Mouse (Mus musculus): ENCODE measurements around the gene Pde4d. TPM values are rescaled to one million over a fixed set of nuclear protein-coding genes. Genes with fewer than 3 reads are reported as not detected.
A peak's percentile ranks its signal among the peaks of the same experiment; 100 is the strongest.

The Pde4d gene
- polyA plus RNA-seq, 1 experiment from 2014 or later, result 27.9 TPM

DNA sequence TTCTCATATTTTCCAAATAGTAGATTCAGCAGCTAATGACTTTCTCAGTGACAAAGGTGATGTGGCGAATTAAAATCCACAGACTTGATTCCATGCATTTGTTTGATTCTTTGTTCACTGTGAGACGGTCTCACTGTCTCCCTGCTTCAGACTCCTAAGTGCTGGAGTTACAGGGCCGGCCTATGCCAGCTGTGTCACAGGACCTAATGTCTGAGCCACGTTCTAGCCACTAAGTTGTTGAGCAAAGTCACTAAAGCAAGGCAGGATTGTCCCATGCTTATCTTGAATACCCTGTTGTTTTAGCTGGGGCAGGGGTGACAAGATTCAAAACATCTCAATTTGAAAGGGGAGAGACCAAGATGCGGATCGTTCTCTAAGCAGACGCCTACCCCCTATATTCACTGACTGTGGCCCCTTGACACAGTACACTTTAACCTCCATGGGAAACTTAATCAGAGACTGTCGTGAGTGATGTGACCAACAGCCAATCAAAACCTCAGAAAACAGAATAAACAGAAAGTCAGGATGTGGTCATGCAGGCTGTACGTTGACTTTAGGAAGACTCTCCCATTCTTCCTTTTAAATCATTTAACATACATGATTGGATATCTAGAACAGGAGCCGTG, 1195.6 kb downstream of the Pde4d start:
- peaks cover 22% of the 10 kb centered on the region for H3K4me1 ChIP-seq (ENCODE audit: control insufficient read depth, insufficient read depth, low read length)
- peak; percentile 54; the same call in 1 of the 2 replicates for ATAC-seq (replicated peaks; ENCODE audit: extremely low read depth, insufficient read depth, low FRiP score)
- peak overlapping the region; percentile 40 for H3K27ac ChIP-seq (ENCODE audit: low read length)
- no peaks in the 10 kb centered on the region for H3K27me3 ChIP-seq (ENCODE audit: control insufficient read depth, insufficient read depth, low read length)
- H3K4me3 ChIP-seq (ENCODE audit: low read length), result peak overlapping the region; percentile 22
- no peaks in the 10 kb centered on the region for H3K36me3 ChIP-seq (ENCODE audit: control insufficient read depth, insufficient read depth)
- no peaks in the 10 kb centered on the region for H3K9me3 ChIP-seq (replicated peaks; ENCODE audit: control insufficient read depth, low read length)
- 36% methylated on average over 10 of the region's 10 CpGs for WGBS
- H3K9ac ChIP-seq (ENCODE audit: low read length), result no peak overlapping the region
- peak overlapping the region; percentile 19 for H3K4me2 ChIP-seq (ENCODE audit: low read depth, low read length)

DNA sequence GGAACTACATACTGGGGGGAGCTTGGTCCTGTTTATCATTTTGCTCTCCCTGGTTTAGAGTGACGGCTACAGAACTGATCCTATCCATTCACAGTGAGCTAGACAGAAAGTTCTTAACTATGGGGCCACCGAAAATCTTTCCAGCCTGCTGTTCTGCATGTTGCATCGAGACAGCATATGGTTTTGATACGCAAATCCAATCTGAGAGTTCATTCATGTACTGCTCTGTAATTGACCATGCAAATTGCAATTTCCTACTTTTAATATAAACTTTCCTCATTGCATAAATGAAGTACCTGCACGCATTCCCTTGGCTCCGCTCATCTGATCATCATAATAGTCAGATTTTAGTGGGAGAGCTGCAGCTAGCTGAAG, 1196.1 kb downstream of the Pde4d start:
- no peaks in the 10 kb centered on the region for H3K9me3 ChIP-seq (replicated peaks; ENCODE audit: control insufficient read depth, low read length)
- H3K27ac ChIP-seq (ENCODE audit: low read length), result no peak overlapping the region
- peak; percentile 35; the same call in 1 of the 2 replicates for ATAC-seq (replicated peaks; ENCODE audit: extremely low read depth, insufficient read depth, low FRiP score)
- peaks cover 22% of the 10 kb centered on the region for H3K4me1 ChIP-seq (ENCODE audit: control insufficient read depth, insufficient read depth, low read length)
- peak overlapping the region; percentile 22 for H3K4me3 ChIP-seq (ENCODE audit: low read length)
- no peaks in the 10 kb centered on the region for H3K27me3 ChIP-seq (ENCODE audit: control insufficient read depth, insufficient read depth, low read length)
- H3K9ac ChIP-seq (ENCODE audit: low read length), result no peak overlapping the region
- H3K36me3 ChIP-seq (ENCODE audit: control insufficient read depth, insufficient read depth), result no peaks in the 10 kb centered on the region
- 68% methylated on average over 6 of the region's 6 CpGs for WGBS
- peak overlapping the region; percentile 19 for H3K4me2 ChIP-seq (ENCODE audit: low read depth, low read length)

DNA sequence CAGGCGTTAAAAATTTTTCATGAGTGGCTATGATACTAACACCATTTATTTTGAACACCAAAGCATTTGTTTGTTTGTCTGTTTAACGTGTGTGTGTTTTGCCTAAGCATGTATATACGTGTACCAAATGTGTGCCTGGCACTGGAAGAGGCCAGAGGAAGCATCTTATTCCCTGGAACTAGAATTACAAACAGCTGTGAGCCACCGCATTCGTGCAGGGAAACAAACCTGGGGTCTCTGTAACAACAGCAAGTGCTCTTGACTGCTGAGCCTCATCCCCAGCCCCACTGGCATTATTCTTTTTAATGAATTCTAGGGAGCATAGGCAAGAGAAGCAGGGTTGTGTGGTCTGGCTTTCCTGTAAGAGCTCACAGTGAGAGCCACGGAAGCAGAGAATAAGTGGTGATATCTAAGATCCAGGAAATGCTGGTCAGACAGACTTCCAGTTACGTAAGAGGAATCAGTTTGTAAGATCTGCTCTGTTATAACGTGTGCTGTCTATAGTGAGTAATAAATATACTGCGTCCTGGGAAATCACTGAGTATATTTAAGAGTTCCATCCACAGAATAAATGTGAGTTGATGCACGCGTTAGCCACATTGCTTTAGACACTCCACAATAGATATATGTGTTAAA, 1197.0 kb downstream of the Pde4d start:
- H3K4me2 ChIP-seq (ENCODE audit: low read depth, low read length), result no peak overlapping the region
- H3K36me3 ChIP-seq (ENCODE audit: control insufficient read depth, insufficient read depth), result no peaks in the 10 kb centered on the region
- no peaks in the 10 kb centered on the region for H3K27me3 ChIP-seq (ENCODE audit: control insufficient read depth, insufficient read depth, low read length)
- H3K4me1 ChIP-seq (ENCODE audit: control insufficient read depth, insufficient read depth, low read length), result peaks cover 19% of the 10 kb centered on the region
- no peaks in the 10 kb centered on the region for H3K9me3 ChIP-seq (replicated peaks; ENCODE audit: control insufficient read depth, low read length)
- no peak for ATAC-seq (replicated peaks; ENCODE audit: extremely low read depth, insufficient read depth, low FRiP score)
- H3K27ac ChIP-seq (ENCODE audit: low read length), result 0 out of 2 replicates have a peak overlapping the region, but pooled peaks have one; percentile 32
- no peak overlapping the region for H3K4me3 ChIP-seq (ENCODE audit: low read length)
- no peak overlapping the region for H3K9ac ChIP-seq (ENCODE audit: low read length)
- 57% methylated on average over 11 of the region's 11 CpGs for WGBS

DNA sequence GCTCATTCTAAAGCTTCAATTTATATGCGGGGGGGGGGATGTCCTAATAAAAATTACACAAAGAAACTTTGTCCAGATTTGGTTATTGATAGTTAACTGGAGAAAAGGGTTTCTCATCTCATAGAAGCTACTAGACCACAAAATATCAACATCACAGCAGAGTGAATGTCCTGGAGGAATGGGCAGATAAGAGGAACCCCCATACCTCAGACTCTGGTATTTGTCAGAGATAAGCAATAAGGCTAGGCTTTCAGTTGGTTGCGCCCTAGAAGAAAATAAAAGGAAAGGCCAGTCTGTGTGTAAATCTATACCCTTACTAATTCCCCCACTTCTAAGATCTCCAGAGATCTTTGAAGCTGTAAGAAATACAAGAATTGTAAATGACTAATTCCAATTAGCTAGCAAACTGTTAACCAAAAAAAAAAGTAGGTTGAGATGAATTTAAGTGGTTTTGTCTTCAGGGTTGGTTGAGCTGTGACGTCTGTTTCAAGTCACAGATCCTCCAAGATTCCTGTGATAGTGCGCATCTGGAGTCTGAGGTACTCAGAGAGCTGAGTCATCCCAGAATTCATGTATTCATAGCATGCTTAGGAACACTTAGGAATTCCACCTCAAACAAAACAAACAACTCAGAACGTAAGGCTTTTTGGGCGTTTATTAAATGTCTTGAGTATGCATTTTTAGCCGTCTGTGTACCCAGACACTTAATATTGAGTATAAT, 1197.9 kb downstream of the Pde4d start:
- H3K4me3 ChIP-seq (ENCODE audit: low read length), result no peak overlapping the region
- H3K27ac ChIP-seq (ENCODE audit: low read length), result no peak overlapping the region
- no peaks in the 10 kb centered on the region for H3K9me3 ChIP-seq (replicated peaks; ENCODE audit: control insufficient read depth, low read length)
- WGBS, result 60% methylated on average over 7 of the region's 7 CpGs
- H3K27me3 ChIP-seq (ENCODE audit: control insufficient read depth, insufficient read depth, low read length), result no peaks in the 10 kb centered on the region
- no peak overlapping the region for H3K4me2 ChIP-seq (ENCODE audit: low read depth, low read length)
- H3K9ac ChIP-seq (ENCODE audit: low read length), result no peak overlapping the region
- H3K36me3 ChIP-seq (ENCODE audit: control insufficient read depth, insufficient read depth), result no peaks in the 10 kb centered on the region
- H3K4me1 ChIP-seq (ENCODE audit: control insufficient read depth, insufficient read depth, low read length), result peaks cover 28% of the 10 kb centered on the region
- ATAC-seq (replicated peaks; ENCODE audit: extremely low read depth, insufficient read depth, low FRiP score), result no peak

DNA sequence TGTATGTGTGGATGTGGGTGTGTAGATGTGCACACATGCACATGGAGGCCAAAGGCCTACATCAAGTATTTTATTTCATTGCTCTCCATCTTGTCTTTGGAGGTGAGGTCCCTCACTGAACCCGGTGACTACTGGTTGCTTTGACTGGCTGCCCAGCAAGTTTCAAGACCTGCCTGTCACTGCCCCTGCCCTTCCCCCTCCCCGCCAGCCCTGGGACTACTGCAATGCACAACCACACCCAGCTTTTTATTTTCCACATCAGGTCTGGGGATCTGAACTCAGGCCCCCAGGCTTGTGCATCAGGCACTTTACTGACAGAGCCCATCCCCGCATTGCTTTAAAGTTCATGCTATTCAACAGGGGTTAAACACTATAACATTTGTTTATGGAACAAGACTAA, 1198.6 kb downstream of the Pde4d start:
- no peak for ATAC-seq (replicated peaks; ENCODE audit: extremely low read depth, insufficient read depth, low FRiP score)
- Histone ChIP-seq H3K4me1 (ENCODE audit: control insufficient read depth, insufficient read depth, low read length) (peaks cover 31% of the 10 kb centered on the region), H3K4me3 (ENCODE audit: low read length) (no peak overlapping the region)

DNA sequence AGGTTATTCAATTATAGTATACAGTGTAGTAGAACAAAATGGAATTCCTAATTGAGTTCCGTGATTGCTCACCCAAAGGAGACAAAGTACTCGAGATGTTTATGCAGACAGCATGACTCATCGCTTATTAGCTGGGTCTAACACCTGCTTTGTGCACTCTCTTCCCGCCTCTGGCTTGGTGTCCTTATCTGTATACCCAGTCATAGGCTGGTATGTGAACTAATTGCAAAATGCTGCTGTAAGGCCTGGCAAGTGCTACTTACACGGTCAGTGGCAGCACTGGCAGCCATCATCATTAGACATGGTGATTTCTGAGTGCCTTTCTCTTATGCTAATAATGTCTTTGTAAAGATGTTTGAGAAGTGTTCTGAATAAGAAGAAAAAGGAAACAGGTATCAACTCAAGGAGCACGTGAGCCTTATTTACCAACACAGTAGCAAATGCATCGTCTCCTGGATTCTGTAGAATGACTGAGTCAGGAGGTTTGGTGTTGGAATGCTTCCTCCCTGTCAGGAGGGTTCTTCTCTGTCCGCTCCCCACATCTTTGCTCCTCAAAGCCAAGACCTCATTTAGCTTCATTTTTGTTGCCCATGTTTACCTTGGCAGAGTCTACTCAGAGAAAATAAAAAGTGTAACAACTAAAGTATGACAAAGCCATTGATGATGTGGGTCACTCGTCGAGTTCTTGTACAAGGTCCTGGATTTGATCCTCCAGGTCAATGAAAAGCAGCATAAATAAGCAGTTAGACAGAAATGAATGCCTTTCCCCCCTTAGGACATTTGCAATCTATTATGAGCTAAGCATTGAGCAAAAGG, 1202.2 kb downstream of the Pde4d start:
- H3K4me3 ChIP-seq (ENCODE audit: low read length), result no peak overlapping the region
- no peak overlapping the region for H3K4me2 ChIP-seq (ENCODE audit: low read depth, low read length)
- ATAC-seq (replicated peaks; ENCODE audit: extremely low read depth, insufficient read depth, low FRiP score), result 0 out of 2 replicates have a peak, but pooled peaks have one; percentile 58
- H3K27me3 ChIP-seq (ENCODE audit: control insufficient read depth, insufficient read depth, low read length), result no peaks in the 10 kb centered on the region
- H3K4me1 ChIP-seq (ENCODE audit: control insufficient read depth, insufficient read depth, low read length), result peaks cover 21% of the 10 kb centered on the region
- H3K9ac ChIP-seq (ENCODE audit: low read length), result no peak overlapping the region
- H3K36me3 ChIP-seq (ENCODE audit: control insufficient read depth, insufficient read depth), result no peaks in the 10 kb centered on the region
- 47% methylated on average over 10 of the region's 10 CpGs for WGBS
- H3K27ac ChIP-seq (ENCODE audit: low read length), result no peak overlapping the region
- H3K9me3 ChIP-seq (replicated peaks; ENCODE audit: control insufficient read depth, low read length), result no peaks in the 10 kb centered on the region

More for the DNA sequence above, 1198.6 kb downstream of the Pde4d start:
- Histone ChIP-seq H3K9me3 (replicated peaks; ENCODE audit: control insufficient read depth, low read length) (no peaks in the 10 kb centered on the region), H3K27me3 (ENCODE audit: control insufficient read depth, insufficient read depth, low read length) (no peaks in the 10 kb centered on the region), H3K4me2 (ENCODE audit: low read depth, low read length) (no peak overlapping the region), H3K36me3 (ENCODE audit: control insufficient read depth, insufficient read depth) (no peaks in the 10 kb centered on the region), H3K27ac (ENCODE audit: low read length) (no peak overlapping the region), H3K9ac (ENCODE audit: low read length) (no peak overlapping the region)
- WGBS, result 75% methylated on average over 3 of the region's 3 CpGs

DNA sequence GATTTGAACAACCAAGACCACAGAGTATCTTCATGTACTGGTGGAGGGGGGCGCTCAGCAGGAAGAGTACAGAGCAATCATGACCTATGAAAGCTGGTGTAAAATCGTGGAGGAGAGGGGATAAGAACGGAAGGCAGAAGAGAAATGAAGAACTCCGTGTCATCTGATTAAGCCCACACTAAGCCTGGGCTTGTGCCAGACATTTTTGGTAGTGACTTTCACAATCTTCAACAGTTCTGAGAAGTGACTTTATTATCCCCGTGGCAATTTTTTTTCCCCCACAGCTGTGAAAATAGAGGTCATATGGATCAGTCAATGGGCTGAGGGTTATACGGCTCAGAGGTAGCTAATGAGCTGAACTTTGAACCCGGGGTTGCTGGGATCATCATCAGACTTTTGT, 1202.9 kb downstream of the Pde4d start:
- Histone ChIP-seq H3K9me3 (replicated peaks; ENCODE audit: control insufficient read depth, low read length) (no peaks in the 10 kb centered on the region), H3K27ac (ENCODE audit: low read length) (no peak overlapping the region), H3K4me2 (ENCODE audit: low read depth, low read length) (no peak overlapping the region), H3K27me3 (ENCODE audit: control insufficient read depth, insufficient read depth, low read length) (no peaks in the 10 kb centered on the region), H3K9ac (ENCODE audit: low read length) (no peak overlapping the region), H3K4me1 (ENCODE audit: control insufficient read depth, insufficient read depth, low read length) (peaks cover 18% of the 10 kb centered on the region), H3K36me3 (ENCODE audit: control insufficient read depth, insufficient read depth) (no peaks in the 10 kb centered on the region), H3K4me3 (ENCODE audit: low read length) (no peak overlapping the region)
- no peak for ATAC-seq (replicated peaks; ENCODE audit: extremely low read depth, insufficient read depth, low FRiP score)
- 54% methylated on average over 7 of the region's 7 CpGs for WGBS

DNA sequence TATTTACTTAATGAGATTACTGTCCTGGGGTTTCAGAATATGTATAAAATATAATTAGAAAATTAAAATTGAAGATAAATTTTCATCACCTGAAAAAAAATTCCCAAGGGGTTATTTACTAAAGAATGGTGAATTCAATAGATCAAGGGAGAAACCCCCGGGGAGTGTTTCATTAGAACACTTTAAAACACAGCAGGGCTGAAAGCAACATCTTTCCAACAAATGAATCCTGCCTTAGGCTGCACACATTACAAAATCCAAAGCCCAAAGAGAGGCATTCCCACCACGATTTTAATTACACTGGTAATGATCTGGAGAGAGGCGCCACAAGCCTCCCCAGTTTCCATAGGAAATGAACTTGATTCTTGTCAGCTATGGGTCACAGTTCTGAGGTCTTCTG, 1205.6 kb downstream of the Pde4d start:
- H3K4me2 ChIP-seq (ENCODE audit: low read depth, low read length), result no peak overlapping the region
- no peaks in the 10 kb centered on the region for H3K9me3 ChIP-seq (replicated peaks; ENCODE audit: control insufficient read depth, low read length)
- no peak for ATAC-seq (replicated peaks; ENCODE audit: extremely low read depth, insufficient read depth, low FRiP score)
- no peak overlapping the region for H3K9ac ChIP-seq (ENCODE audit: low read length)
- H3K4me1 ChIP-seq (ENCODE audit: control insufficient read depth, insufficient read depth, low read length), result peaks cover 15% of the 10 kb centered on the region
- no peaks in the 10 kb centered on the region for H3K27me3 ChIP-seq (ENCODE audit: control insufficient read depth, insufficient read depth, low read length)
- H3K4me3 ChIP-seq (ENCODE audit: low read length), result no peak overlapping the region
- 76% methylated on average over 3 of the region's 3 CpGs for WGBS
- no peak overlapping the region for H3K27ac ChIP-seq (ENCODE audit: low read length)
- H3K36me3 ChIP-seq (ENCODE audit: control insufficient read depth, insufficient read depth), result no peaks in the 10 kb centered on the region
